ENCODE assay signal across 8 mouse cellular contexts in the genomic region with DNA sequence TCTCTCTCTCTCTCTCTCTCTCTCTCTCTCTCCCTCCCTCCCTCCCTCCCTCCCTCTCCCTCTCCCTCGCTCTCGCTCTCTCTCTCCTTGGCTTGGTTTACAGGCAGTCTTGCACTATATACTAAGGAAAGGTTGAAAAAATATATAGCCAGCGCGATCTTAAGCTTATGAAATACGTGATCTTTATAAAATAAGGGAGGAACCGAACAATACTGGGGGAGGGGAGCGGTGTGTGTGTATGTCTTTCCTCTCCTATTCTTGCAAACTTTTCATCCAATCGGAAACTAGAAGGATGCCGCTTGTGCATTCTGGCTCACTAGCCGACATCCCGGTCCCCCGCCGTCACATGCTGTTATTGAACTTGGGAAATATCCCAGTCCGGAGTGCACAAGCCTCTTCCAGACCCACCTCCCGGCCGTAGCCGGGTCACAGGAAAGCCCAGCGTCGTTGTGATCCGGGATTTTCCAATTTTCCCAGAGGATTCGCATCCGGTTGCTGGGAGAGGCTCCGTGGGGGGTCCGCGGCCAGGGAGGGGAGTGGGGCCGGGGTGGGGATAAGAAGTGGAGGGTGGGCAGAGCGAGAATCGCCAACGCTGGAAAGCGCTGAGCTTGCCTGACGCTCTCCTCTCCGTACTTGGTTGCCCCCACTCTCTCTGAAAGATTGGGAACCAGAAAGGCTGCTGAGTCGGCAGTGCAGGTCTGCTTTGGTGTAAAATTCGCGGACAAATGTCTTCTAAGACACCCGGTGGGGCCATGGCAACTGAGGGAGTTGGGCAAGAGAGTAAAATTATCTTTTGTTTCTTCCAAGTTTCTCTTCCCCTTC. TPM values are rescaled to one million over a fixed set of nuclear protein-coding genes. Genes with fewer than 3 reads are reported as not detected.
A peak's percentile ranks its signal among the peaks of the same experiment; 100 is the strongest.
DNase-seq lines count a peak whose midpoint lies in the region; ATAC-seq and TF ChIP-seq lines count a peak whose summit lies in the region.

No protein-coding gene starts in this region.

- DNase-seq in testis, postnatal 14 days (ENCODE audit: low spot score) = no peak
- DNase-seq in cerebellum, adult 9-11 months = peak; percentile 14
- DNase-seq in gastrocnemius, postnatal 36 days = peak; percentile 16 to 20
- DNase-seq in liver, postnatal 0 days = peak; percentile 64
- DNase-seq in yolk sac, embryonic 10.5 days (ENCODE audit: low spot score) = peak; percentile 44

- H3K9me3 ChIP-seq in intestine, embryonic 16.5 days (ENCODE audit: control insufficient read depth, low read length) = no peaks in the 10 kb centered on the region
- no peaks in the 10 kb centered on the region for H3K9me3 ChIP-seq in liver, postnatal 0 days (ENCODE audit: low read length)
- H3K9me3 ChIP-seq in neural tube, embryonic 12.5 days = no peaks in the 10 kb centered on the region

- H3K36me3 ChIP-seq in testis, adult 2 months (ENCODE audit: control insufficient read depth, insufficient read depth, low read length) = no peaks in the 10 kb centered on the region
- 0 out of 2 replicates have a peak, but pooled peaks cover 3% of the 10 kb centered on the region for H3K36me3 ChIP-seq in intestine, embryonic 16.5 days (ENCODE audit: control insufficient read depth, insufficient read depth, low read length)
- 0 out of 2 replicates have a peak, but pooled peaks cover 2% of the 10 kb centered on the region for H3K36me3 ChIP-seq in liver, postnatal 0 days (replicated peaks; ENCODE audit: insufficient read depth, low read length)
- H3K36me3 ChIP-seq in neural tube, embryonic 12.5 days = no peaks in the 10 kb centered on the region

- H3K27ac ChIP-seq in testis, adult 2 months (ENCODE audit: control insufficient read depth, insufficient read depth, low read depth, low read length) = no peak overlapping the region
- H3K27ac ChIP-seq in intestine, embryonic 16.5 days (ENCODE audit: low read length) = peak overlapping the region; percentile 78
- H3K27ac ChIP-seq in liver, postnatal 0 days (ENCODE audit: low read depth) = peak overlapping the region; percentile 89
- H3K27ac ChIP-seq in neural tube, embryonic 12.5 days = no peak overlapping the region

- TF ChIP-seq POLR2A in testis, adult 2 months (IDR thresholded peaks at IDR 0.05; ENCODE audit: control insufficient read depth, low read depth, low read length) = no peak

- H3K27me3 ChIP-seq in testis, adult 2 months (ENCODE audit: control insufficient read depth, insufficient read depth, low read length) = peaks cover 6% of the 10 kb centered on the region
- H3K27me3 ChIP-seq in intestine, embryonic 16.5 days (replicated peaks; ENCODE audit: control insufficient read depth, insufficient read depth, low read length) = no peaks in the 10 kb centered on the region
- no peaks in the 10 kb centered on the region for H3K27me3 ChIP-seq in liver, postnatal 0 days (ENCODE audit: insufficient read depth, low read length)
- H3K27me3 ChIP-seq in neural tube, embryonic 12.5 days (replicated peaks) = peaks cover 42% of the 10 kb centered on the region

- peak overlapping the region; percentile 90 for H3K4me2 ChIP-seq in intestine, embryonic 16.5 days (ENCODE audit: low read depth, low read length)
- peak overlapping the region; percentile 98 for H3K4me2 ChIP-seq in liver, postnatal 0 days (ENCODE audit: low read depth, low read length)
- peak overlapping the region; percentile 98 for H3K4me2 ChIP-seq in neural tube, embryonic 12.5 days (replicated peaks)

- peak; percentile 37 for ATAC-seq in intestine, embryonic 16.5 days
- ATAC-seq in liver, postnatal 0 days = peak; percentile 46
- peak; percentile 69 for ATAC-seq in neural tube, embryonic 12.5 days (ENCODE audit: low FRiP score, low read depth)

- peaks cover 8% of the 10 kb centered on the region for H3K4me1 ChIP-seq in testis, adult 2 months (ENCODE audit: control insufficient read depth, insufficient read depth, low read length)
- peaks cover 6% of the 10 kb centered on the region; the same call in 1 of the 2 replicates for H3K4me1 ChIP-seq in intestine, embryonic 16.5 days (ENCODE audit: control insufficient read depth, insufficient read depth, low read length)
- peaks cover 17% of the 10 kb centered on the region for H3K4me1 ChIP-seq in liver, postnatal 0 days (ENCODE audit: insufficient read depth)
- H3K4me1 ChIP-seq in neural tube, embryonic 12.5 days = peaks cover 17% of the 10 kb centered on the region

- TF ChIP-seq EP300 in liver, postnatal 0 days (IDR thresholded peaks at IDR 0.05; ENCODE audit: low read depth) = no peak

- no peak for TF ChIP-seq CTCF in testis, adult 2 months (IDR thresholded peaks at IDR 0.05; ENCODE audit: control insufficient read depth, insufficient read depth, insufficient replicate concordance, low read depth, low read length)
- TF ChIP-seq CTCF in liver, postnatal 0 days (IDR thresholded peaks at IDR 0.05; ENCODE audit: low read depth) = no peak

- peak overlapping the region; percentile 77 for H3K4me3 ChIP-seq in testis, adult 2 months (ENCODE audit: control insufficient read depth, low read depth, low read length)
- H3K4me3 ChIP-seq in intestine, embryonic 16.5 days (ENCODE audit: low read length) = peak overlapping the region; percentile 77
- peak overlapping the region; percentile 79 for H3K4me3 ChIP-seq in liver, postnatal 0 days (ENCODE audit: low read depth, low read length)
- peak overlapping the region; percentile 55 for H3K4me3 ChIP-seq in neural tube, embryonic 12.5 days

- intact Hi-C loops in gastrocnemius, postnatal 36 days (cut with DNase I) = loop anchor here (5.0 kb wide), 1 partner anchor 47 kb away; the partner anchor contains the start of gene Ap1ar

- peak overlapping the region; percentile 81 for H3K9ac ChIP-seq in intestine, embryonic 16.5 days (ENCODE audit: low read depth, low read length)
- peak overlapping the region; percentile 79 for H3K9ac ChIP-seq in liver, postnatal 0 days (replicated peaks)
- peak overlapping the region; percentile 57 for H3K9ac ChIP-seq in neural tube, embryonic 12.5 days

- under 1% methylated on average over 34 of the region's 36 CpGs for WGBS in intestine, embryonic 16.5 days
- WGBS in liver, postnatal 0 days (ENCODE audit: insufficient replicate concordance) = under 1% methylated on average over 36 of the region's 36 CpGs
- WGBS in neural tube, embryonic 12.5 days = under 1% methylated on average over 36 of the region's 36 CpGs

RNA-seq across cellular contexts. Expression of gene Tifa, which starts 0.8 kb away (rescaled TPM):
- 0.72 and 0.96 TPM in 2 replicates for polyA plus RNA-seq in testis, adult 2 months (2012; rRNA removed)
- 1 to 10 TPM in 1 of 2 experiments, under 1 TPM in 1; 0.59 to 1.0 TPM for total RNA-seq in gastrocnemius, postnatal 36 days (2021)
- 27.4 and 35.2 TPM in 2 replicates for polyA plus RNA-seq in intestine, embryonic 16.5 days (2015; fragmentation: Nextera tagmentation; extraction: Ambion mirVana)
- 20.2 and 21.2 TPM in 2 replicates for polyA plus RNA-seq in liver, postnatal 0 days (2015; fragmentation: Nextera tagmentation; extraction: Ambion mirVana)
- polyA plus RNA-seq in neural tube, embryonic 12.5 days (2016; fragmentation: Nextera tagmentation; extraction: Ambion mirVana) = 3.0 and 3.1 TPM in 2 replicates

RNA-seq across cellular contexts. Expression of gene Alpk1, which starts 10.1 kb away (rescaled TPM):
- polyA plus RNA-seq in testis, adult 2 months (2012; rRNA removed) = 3.0 and 3.2 TPM in 2 replicates
- 1 to 10 TPM; 1.1 to 1.4 TPM for total RNA-seq in gastrocnemius, postnatal 36 days (2021)
- 1.6 and 2.5 TPM in 2 replicates for polyA plus RNA-seq in intestine, embryonic 16.5 days (2015; fragmentation: Nextera tagmentation; extraction: Ambion mirVana)
- 0.25 and 0.39 TPM in 2 replicates for polyA plus RNA-seq in liver, postnatal 0 days (2015; fragmentation: Nextera tagmentation; extraction: Ambion mirVana)
- 1.3 and 1.7 TPM in 2 replicates for polyA plus RNA-seq in neural tube, embryonic 12.5 days (2016; fragmentation: Nextera tagmentation; extraction: Ambion mirVana)

RNA-seq across cellular contexts. Expression of gene Ap1ar, which starts 46.9 kb away (rescaled TPM):
- polyA plus RNA-seq in testis, adult 2 months (2012; rRNA removed) = 13.5 and 21.5 TPM in 2 replicates
- 10 to 100 TPM; 19.6 to 20.9 TPM for total RNA-seq in gastrocnemius, postnatal 36 days (2021)
- 87.4 and 101 TPM in 2 replicates for polyA plus RNA-seq in intestine, embryonic 16.5 days (2015; fragmentation: Nextera tagmentation; extraction: Ambion mirVana)
- 11.1 and 12.9 TPM in 2 replicates for polyA plus RNA-seq in liver, postnatal 0 days (2015; fragmentation: Nextera tagmentation; extraction: Ambion mirVana)
- 85.8 and 93.6 TPM in 2 replicates for polyA plus RNA-seq in neural tube, embryonic 12.5 days (2016; fragmentation: Nextera tagmentation; extraction: Ambion mirVana)

Comparison
In these comparisons a context has a peak if more than half of its experiments do, and no peak if none do; other contexts are left out.
1. H3K27ac ChIP-seq: peak in intestine, embryonic 16.5 days (single experiment) and liver, postnatal 0 days (single experiment); none in testis, adult 2 months (single experiment) and neural tube, embryonic 12.5 days (single experiment).
2. Peak in every context shown above with its lines, with median percentiles within 50 percentile points of each other: H3K4me3 ChIP-seq, ATAC-seq, H3K4me2 ChIP-seq and H3K9ac ChIP-seq.